Mouse (Mus musculus): ENCODE data around the gene Ccdc65.

DNA sequence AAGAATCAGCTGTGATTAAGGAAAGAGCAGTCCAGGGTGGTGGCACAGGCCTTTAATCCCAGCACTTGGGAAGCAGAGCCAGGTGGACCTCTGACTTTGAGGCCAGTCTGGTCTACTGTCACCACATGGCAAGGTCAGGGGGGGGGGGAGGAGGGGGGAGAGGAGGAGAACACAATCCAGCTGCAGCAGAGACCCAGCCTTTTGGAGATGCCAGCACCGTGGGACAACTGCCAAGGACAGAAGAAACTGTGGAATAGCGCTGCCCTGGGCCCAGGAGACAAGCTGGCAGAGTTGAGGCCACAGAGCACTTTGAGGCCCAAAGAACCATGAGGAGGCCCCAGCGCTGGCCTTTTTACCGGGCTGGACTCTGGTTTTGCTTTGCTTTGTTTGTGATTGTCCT lies 57.9 kb downstream of the Ccdc65 start:
- TF ChIP-seq EP300 (optimal IDR thresholded peaks at IDR 0.05) (no peak), CTCF (IDR thresholded peaks at IDR 0.05; ENCODE audit: low read depth) (no peak)
